Mouse (Mus musculus) right cerebral cortex, postnatal 25 days (tissue): ENCODE measurements around the gene Ebf1.

Source experiments
- DNase-seq: peaks from one replicate; pipeline ENCODE4 v3.0.0; 2022

Ebf1 gene

GRCm38 (mm10) chr11:44975151-44975550, 358.0 kb downstream of the Ebf1 start:
- DNase-seq = no peak

DNA sequence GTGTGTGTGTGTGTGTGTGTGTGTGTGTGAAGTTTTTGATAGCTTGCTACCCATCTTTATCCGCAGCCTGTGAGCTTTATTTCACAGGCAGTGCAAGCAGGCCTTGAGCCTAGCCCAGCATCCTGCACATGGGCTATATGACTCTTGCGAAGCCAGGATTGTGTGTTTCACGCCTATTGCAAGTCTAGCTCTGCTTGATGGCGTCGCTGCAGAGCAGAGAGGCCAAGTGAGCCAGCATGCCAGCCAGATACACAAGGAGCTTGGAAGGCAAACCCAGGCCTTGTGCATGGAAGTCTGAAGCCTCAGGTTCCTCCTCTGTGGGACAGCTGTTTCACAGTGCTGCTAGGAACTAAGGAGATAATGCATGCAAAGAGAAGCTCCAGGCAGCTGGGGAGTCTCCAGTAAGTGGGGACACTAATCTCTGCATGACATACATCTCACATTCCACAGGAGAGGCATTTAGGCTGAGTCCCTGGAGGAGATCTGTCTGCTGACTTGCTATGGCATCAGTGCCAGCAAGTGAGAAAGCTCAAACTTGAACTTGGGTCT, 359.2 kb downstream of the Ebf1 start:
- no peak for DNase-seq

DNA sequence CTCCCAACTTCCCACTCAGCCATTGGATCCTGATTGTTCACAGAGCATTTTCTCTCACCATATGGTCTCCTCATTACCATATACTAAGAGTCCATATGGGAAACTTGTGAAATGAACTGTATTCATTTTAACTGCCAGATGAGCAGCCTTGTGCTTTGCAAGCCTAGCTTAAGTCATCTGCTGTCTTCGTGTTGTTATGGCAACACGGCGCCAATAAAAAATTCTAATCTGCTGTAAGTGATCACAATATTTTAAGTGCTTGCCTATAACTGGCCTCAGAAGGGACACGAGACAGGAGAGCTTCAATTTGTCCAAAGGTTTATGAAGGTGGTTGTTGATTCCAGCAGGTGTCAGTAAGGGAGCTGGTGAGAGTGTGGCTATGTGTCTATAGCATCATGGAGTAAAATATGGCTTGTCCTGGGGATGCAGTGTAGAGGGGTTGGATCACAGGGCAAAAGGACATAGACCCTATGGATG, 360.8 kb downstream of the Ebf1 start:
- DNase-seq = peak; percentile 13

DNA sequence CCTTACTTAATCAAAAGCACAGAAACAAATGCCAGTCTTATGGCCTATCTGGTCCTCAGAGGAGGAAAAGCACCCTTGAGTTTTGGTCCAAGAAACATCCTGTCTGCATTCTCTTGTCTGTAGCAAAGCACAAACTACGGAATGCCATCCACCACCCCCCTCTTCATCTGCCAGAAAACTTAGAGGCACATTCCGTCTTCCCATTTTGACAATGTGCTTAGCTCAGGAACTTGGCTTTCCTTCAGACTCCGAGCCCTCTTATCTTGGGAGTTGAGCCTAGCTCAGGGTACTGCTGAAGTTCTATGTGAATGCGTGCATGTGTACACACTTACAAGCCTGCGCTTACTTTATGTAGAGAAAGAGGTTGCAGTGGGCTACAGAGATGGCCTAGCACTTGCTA, 362.3 kb downstream of the Ebf1 start:
- DNase-seq = no peak

- DNase-seq = no peak
Observed at GRCm38 (mm10) chr11:44982225-44982624, 365.1 kb downstream of the Ebf1 start.

- no peak for DNase-seq
Observed at GRCm38 (mm10) chr11:44983961-44984360, 366.8 kb downstream of the Ebf1 start.

DNA sequence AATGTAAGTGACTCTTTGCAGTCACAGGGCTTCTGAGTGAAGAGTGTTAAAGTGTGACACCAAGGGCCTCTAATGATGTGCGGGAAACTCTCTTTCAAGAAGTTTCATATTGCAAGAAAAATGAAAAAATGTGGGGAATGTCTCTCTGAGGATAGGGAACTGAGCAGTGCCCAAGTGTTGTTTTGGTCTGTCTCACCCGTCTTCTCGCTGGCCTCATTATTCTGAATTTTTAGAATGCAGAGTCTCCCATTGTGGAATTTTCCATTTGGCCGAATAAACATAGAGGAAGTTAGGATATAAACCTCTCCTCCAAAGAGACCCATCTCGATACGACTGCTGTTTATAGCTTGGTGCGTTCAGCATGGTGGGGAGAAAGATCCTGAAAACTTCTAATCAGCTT, 367.3 kb downstream of the Ebf1 start:
- no peak for DNase-seq

- DNase-seq = no peak
Observed at GRCm38 (mm10) chr11:44987796-44988195, 370.7 kb downstream of the Ebf1 start.

DNA sequence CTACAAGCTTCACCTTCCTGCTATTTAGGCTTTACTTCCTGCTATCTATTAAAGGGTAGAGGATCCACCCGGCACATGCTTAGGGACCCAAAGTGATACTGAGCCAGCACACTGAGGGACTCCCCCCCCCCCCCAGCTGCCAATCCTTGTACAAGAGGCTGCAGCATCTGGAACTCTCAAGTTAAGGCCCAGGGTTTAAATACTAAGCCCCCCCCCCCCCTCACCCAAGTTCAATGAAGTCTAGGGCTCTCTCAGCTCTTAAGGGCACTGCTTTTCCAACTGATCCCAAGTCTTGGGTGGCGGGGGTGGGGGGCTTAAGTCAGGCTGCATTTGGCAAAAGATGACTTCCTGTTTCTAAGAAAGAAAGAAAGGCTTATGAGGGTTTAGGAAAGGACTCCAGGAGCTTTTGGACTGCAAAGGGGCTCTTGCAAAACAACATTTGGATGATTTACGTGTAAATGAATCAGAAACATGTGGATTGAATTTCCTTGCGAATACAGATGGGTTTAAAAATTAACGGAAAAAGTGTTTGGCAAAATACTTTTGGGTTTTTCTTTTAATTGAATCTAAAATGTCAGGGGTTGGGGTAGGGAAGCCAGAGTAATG, 385.7 kb downstream of the Ebf1 start:
- no peak for DNase-seq

- DNase-seq = no peak
Observed at GRCm38 (mm10) chr11:45003716-45004437, 386.8 kb downstream of the Ebf1 start.

GRCm38 (mm10) chr11:45007311-45007710, 390.2 kb downstream of the Ebf1 start:
- no peak for DNase-seq

GRCm38 (mm10) chr11:45008078-45008477, 391.0 kb downstream of the Ebf1 start:
- peak; percentile 64 for DNase-seq

GRCm38 (mm10) chr11:45008760-45009159, 391.6 kb downstream of the Ebf1 start:
- no peak for DNase-seq

- no peak for DNase-seq
Observed at GRCm38 (mm10) chr11:45012081-45012480, 395.0 kb downstream of the Ebf1 start.

DNA sequence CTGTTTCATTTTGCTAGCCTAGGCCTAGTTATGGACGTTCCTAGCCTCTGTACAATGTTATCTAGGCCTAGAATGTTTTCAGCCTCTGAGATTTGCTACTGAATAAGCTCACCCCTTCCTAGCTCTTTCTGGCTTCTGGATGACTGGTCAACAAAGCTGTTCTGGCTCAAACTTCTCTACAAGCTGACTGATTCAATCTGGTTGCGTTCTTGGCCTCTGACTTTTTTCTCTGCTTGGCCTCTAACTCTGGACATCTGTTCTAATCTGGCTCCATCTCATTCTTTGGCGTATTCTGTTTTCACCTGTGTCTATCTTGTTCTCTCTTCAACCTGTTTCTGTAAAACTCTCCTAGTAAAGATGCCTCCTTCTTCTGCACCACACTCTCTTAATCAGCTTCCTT, 400.4 kb downstream of the Ebf1 start:
- DNase-seq = no peak

GRCm38 (mm10) chr11:45026012-45026411, 408.9 kb downstream of the Ebf1 start:
- no peak for DNase-seq

DNA sequence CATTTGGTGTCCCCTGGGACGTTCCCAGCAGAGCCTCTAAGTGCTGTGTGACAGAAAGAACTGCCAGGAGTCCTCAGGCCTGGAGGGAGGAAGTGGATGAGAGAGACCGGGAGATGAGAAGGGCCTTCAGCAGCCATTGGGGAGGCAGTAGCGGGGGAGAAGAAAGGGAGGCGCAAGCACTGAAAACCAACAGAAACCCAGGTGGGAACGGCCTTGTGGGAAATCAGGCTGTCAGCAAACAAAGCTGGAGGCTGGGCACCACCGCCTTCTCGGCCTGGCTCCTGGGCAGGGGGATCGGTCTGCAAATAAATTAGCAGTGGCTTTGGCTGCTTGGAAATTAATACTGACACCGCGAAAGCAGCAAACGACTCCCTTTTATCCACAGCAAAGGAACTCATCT, 409.6 kb downstream of the Ebf1 start:
- DNase-seq = no peak

- DNase-seq = no peak
Observed at GRCm38 (mm10) chr11:45027076-45027475, 410.0 kb downstream of the Ebf1 start.

DNA sequence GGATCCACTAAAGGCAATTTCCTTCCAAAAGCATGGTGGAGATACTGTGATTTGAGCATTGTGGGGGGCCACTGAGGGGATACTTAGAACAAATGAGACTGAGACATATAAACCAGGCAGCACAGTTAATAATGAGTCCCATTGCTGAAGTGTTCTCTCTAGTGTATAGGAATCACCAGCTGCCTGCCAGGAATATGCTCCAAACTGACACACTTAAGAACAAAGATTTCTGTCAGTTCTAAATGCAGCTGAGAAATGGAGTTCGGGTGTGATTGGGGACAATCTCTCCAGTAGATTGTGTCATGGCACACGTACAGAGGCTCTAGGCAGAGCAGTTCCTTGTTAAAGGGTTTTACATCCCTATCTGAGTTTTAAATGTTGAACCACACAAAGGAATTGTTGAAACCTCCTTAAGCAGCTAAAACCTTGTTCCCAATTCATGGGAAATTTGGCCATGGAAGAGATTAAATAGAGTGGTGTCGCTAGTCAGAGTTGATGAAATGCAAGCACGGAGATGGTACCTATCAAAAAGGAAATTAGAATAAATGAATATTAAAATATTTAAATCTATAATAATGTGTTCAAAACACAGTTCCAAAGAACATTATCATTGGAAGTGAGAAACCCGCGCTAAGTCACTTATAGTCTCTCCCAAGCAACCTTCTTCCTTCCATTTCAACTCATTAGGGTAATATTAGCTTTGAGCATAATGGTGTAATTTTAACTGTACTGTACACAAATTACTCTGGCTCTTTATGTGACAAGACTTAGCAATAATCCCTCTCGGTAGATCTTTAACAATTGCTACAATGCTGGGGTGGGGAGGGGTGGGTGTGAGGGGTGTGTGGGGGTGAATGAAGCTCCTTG, 438.9 kb downstream of the Ebf1 start:
- no peak for DNase-seq
